Mouse (Mus musculus) lung, embryonic 15.5 days (tissue): ENCODE measurements around the gene Cirbp. TPM values are rescaled to one million over a fixed set of nuclear protein-coding genes. Genes with fewer than 3 reads are reported as not detected.
A peak's percentile ranks its signal among the peaks of the same experiment; 100 is the strongest.

ENCODE experiments used
- ATAC-seq: fragments of 200-750 bp; cut with Nextera tagmentation; 2 replicates; pipeline ENCODE4 v1.8.0; 2017; ENCODE audit warnings: moderate number of reproducible peaks, borderline replicate concordance; ENCODE audit not compliant: low FRiP score, low TSS enrichment; ENCODE audit errors: extremely low read depth
- H3K27ac ChIP-seq: fragments of 300-500 bp; sonication (generic); 2 replicates; pipeline ENCODE4 v1.5.1; 2015; ENCODE audit warnings: moderate library complexity, mild to moderate bottlenecking, inconsistent platforms
- H3K27me3 ChIP-seq: fragments of 300-500 bp; sonication (generic); 2 replicates; pipeline ENCODE4 v1.6.1; 2015; ENCODE audit warnings: inconsistent platforms
- H3K36me3 ChIP-seq: fragments of 300-500 bp; sonication (generic); 2 replicates; pipeline ENCODE4 v1.6.1; 2015; ENCODE audit warnings: inconsistent platforms
- H3K4me1 ChIP-seq: fragments of 300-500 bp; sonication (generic); 2 replicates; pipeline ENCODE4 v1.6.1; 2015; ENCODE audit warnings: inconsistent platforms
- H3K4me2 ChIP-seq: fragments of 300-500 bp; sonication (generic); 2 replicates; pipeline ENCODE4 v1.6.1; 2015; ENCODE audit warnings: inconsistent platforms, mild to moderate bottlenecking, moderate library complexity
- H3K4me3 ChIP-seq: fragments of 300-500 bp; sonication (generic); 2 replicates; pipeline ENCODE4 v1.5.1; 2015; ENCODE audit warnings: mild to moderate bottlenecking, inconsistent platforms
- H3K9ac ChIP-seq: fragments of 300-500 bp; sonication (generic); 2 replicates; pipeline ENCODE4 v1.6.1; 2015; ENCODE audit warnings: inconsistent platforms
- H3K9me3 ChIP-seq: fragments of 300-500 bp; sonication (generic); 2 replicates; pipeline ENCODE4 v1.6.1; 2016; ENCODE audit warnings: inconsistent platforms
- whole genome bisulfite sequencing: fragments of 180-500 bp; shearing (Covaris S2); methylation state at CpG from one replicate; pipeline ENCODE4 v1.1.7; 2015; 5-methylcytosine and 5-hydroxymethylcytosine counted together
- polyA plus RNA-seq: library from polyadenylated mRNA; unstranded; fragments of >200 nt; fragmentation: Nextera tagmentation; extraction: Ambion mirVana; gene quantifications from 2 replicates; pipeline ENCODE4 v1.2.1, GENCODE M21; 2015

Gene Cirbp
- polyA plus RNA-seq, 1 experiment from 2014 or later, result 94.6 TPM

DNA sequence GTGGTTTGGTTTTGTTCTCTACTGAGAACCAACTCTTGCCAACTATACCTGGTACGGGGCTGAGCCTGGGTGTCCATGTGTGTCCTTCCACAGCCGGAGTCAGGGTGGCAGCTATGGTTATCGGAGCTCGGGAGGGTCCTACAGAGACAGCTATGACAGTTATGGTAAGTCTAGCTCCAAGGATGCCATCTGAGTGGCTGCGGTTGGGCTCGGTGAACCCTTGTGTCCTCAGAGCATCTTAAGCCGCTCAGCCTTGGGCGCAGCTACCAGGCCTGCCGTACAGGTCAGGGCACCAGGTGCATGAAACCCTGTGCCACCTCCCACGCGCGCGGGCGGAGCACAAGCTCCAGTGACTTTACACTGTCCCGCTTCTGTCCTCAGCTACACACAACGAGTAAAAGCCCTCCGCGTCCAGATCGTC, 4.8 kb downstream of the Cirbp start:
- WGBS, result 93% methylated on average over 19 of the region's 19 CpGs
- Histone ChIP-seq H3K4me2 (no peak overlapping the region), H3K27ac (no peak overlapping the region)

GRCm38 (mm10) chr10:80171252-80171651, 5.5 kb downstream of the Cirbp start:
- Histone ChIP-seq H3K9me3 (no peaks in the 10 kb centered on the region), H3K27me3 (no peaks in the 10 kb centered on the region), H3K36me3 (peaks cover 26% of the 10 kb centered on the region), H3K27ac (no peak overlapping the region), H3K9ac (0 out of 2 replicates have a peak overlapping the region, but pooled peaks have one; percentile 6), H3K4me1 (peaks cover 46% of the 10 kb centered on the region), H3K4me2 (no peak overlapping the region), H3K4me3 (no peak overlapping the region)
- 77% methylated on average over 15 of the region's 15 CpGs for WGBS
- no peak for ATAC-seq

More for the DNA sequence above, 4.8 kb downstream of the Cirbp start:
- ATAC-seq, result no peak
- H3K4me3 ChIP-seq, result no peak overlapping the region
- H3K36me3 ChIP-seq, result peaks cover 26% of the 10 kb centered on the region
- H3K9ac ChIP-seq, result no peak overlapping the region
- H3K9me3 ChIP-seq, result no peaks in the 10 kb centered on the region
- peaks cover 48% of the 10 kb centered on the region for H3K4me1 ChIP-seq
- no peaks in the 10 kb centered on the region for H3K27me3 ChIP-seq

DNA sequence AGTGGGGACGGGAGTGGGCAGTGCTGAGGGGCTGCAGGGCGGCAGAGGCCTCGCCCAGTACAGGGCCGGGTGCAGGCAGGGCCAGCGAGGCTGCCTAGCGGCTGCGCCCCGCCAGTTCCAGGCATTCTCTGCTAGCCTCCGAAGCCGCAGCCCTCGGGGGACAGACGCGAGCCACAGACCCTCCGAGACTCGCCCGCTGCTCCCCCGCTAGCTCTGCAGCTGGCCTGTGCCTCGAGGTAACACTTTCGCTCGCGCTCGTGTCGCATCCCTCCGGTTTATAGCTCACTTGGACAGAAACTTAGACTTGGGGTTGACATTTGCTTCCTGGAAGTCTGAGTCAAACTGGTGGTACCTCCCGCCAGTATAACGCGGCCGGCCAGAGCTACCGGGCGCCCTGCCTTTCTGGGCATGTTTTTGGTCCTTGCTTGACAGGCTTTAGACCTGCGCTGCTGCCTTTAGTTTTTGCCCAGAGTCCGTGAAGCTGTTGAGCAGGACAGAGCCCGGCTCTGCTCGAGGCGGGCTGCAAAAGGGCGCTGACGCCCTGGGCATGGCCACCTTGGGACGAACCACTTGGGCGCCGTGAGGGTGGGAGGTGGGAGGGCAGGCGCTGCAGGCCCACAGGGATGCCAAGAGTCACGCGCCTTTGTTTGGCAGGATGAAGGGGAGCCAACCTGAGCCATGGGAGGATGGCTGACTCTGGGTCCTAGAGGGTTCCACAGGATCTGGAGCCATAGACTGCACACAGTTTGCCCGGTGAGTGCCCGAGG, 6.2 kb downstream of the Cirbp start:
- 84% methylated on average over 43 of the region's 45 CpGs for WGBS
- no peak for ATAC-seq
- peak overlapping the region; percentile 73 for H3K4me2 ChIP-seq
- peak overlapping the region; percentile 60; the same call in 1 of the 2 replicates for H3K9ac ChIP-seq
- no peaks in the 10 kb centered on the region for H3K9me3 ChIP-seq
- H3K36me3 ChIP-seq, result peaks cover 26% of the 10 kb centered on the region
- H3K27me3 ChIP-seq, result no peaks in the 10 kb centered on the region
- peak overlapping the region; percentile 69; the same call in 1 of the 2 replicates for H3K4me3 ChIP-seq
- peaks cover 40% of the 10 kb centered on the region for H3K4me1 ChIP-seq
- H3K27ac ChIP-seq, result peak overlapping the region; percentile 93

DNA sequence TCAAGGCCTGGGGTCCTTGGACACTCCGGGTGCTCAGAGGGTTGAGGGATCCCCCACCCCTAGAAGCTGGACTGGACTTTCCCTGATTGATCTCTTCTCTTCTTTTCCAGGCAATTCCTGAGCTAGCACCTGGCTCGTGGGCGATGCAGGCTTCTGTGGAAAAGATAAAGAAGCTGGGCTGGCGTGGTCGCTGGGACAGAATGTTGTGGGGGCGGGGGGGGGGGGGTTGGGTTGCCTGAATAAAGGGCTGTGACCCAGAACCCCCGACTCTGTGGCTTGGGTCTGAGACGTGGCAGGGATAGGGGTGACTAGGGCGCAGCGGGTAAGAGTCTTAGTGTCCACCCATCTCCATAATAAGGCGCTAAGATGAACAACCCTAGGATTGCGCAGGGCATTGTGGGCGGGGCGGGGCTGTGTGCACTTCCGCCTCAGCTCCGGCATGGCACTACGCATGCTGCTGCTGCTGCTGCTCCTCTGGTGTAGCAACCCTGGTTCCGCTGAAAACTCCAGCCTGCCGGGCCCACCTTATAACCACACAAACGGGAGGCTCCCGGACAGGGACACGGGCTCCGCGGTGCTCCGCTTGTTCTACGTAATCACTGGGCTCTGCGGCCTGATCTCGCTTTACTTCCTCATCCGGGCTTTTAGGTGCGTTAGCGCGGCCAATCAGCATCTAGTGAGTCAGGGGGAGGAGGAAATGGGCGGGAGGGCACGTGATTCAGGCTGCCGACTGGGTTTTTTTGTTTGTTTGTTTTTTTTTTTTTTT, 6.9 kb downstream of the Cirbp start, which contains the start of gene 1600002K03Rik:
TSS of gene 1600002K03Rik (plus strand) at position 418 of the 766 bp plus-strand sequence.
- peak within 1 kb of the TSS; percentile 69 for H3K4me3 ChIP-seq
- H3K9me3 ChIP-seq, result no peaks in the 10 kb centered on the region
- H3K27ac ChIP-seq, result peak within 1 kb of the TSS; percentile 93
- H3K36me3 ChIP-seq, result peaks cover 26% of the 10 kb centered on the region
- H3K4me1 ChIP-seq, result peaks cover 37% of the 10 kb centered on the region
- H3K27me3 ChIP-seq, result no peaks in the 10 kb centered on the region
- H3K4me2 ChIP-seq, result peak within 1 kb of the TSS; percentile 73
- ATAC-seq, result peak; percentile 72
- H3K9ac ChIP-seq, result peak within 1 kb of the TSS; percentile 60
- 8% methylated on average over 35 of the region's 35 CpGs for WGBS

DNA sequence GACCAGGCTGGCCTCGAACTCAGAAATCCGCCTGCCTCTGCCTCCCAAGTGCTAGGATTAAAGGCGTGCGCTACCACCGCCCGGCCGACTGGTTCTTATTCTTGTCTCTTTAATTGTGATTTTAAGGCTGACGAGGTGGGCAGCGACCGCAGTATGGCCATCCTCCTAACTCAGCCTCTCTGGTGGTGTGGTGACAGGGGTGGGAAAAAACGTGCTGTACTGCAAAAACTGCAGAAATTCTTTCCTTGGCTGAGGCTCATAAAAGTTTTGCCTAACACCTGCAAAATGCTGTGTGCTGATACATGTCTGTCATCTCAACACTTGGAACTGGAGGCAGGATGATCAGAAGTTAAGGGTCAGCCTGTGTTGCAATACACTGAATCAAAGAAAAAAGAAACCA, 7.6 kb downstream of the Cirbp start:
- Histone ChIP-seq H3K9me3 (no peaks in the 10 kb centered on the region), H3K4me1 (peaks cover 37% of the 10 kb centered on the region), H3K9ac (peak overlapping the region; percentile 60), H3K27me3 (no peaks in the 10 kb centered on the region), H3K4me3 (peak overlapping the region; percentile 69), H3K27ac (peak overlapping the region; percentile 93; the same call in 1 of the 2 replicates), H3K36me3 (peaks cover 26% of the 10 kb centered on the region), H3K4me2 (peak overlapping the region; percentile 73)
- no peak for ATAC-seq
- WGBS, result 11% methylated on average over 11 of the region's 11 CpGs

DNA sequence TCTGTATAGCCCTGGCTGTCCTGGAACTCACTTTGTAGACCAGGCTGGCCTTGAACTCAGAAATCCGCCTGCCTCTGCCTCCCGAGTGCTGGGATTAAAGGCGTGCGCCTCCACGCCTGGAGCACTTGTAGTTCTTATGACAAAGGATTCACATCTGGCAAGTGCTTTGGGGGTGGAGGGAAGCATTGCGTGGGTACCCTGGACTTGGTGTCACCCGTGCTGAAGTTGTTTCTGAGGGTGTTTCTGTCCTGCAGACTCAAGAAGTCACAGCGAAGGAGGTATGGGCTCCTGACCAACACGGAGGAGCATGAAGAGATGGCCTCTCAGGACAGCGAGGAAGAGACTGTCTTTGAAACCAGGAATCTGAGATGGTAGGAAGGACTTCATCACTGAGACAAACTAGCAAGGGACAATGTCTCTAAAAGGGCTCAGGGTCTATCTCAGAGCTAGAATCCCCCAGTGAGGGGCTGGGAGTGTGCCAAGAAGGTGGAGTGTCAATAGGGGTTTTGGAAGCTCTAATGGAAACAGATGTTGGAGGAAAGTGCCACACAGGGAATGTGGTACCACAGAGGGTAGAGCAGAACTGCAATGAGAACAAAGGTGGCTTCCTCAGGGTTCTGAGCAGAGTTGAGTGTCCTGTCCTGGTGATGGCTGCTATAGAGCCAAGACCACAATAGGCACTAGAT, 8.3 kb downstream of the Cirbp start:
- H3K27ac ChIP-seq, result no peak overlapping the region
- 83% methylated on average over 10 of the region's 10 CpGs for WGBS
- no peak for ATAC-seq
- peaks cover 33% of the 10 kb centered on the region for H3K4me1 ChIP-seq
- H3K4me2 ChIP-seq, result no peak overlapping the region
- no peaks in the 10 kb centered on the region for H3K9me3 ChIP-seq
- H3K36me3 ChIP-seq, result peaks cover 26% of the 10 kb centered on the region
- no peak overlapping the region for H3K4me3 ChIP-seq
- H3K27me3 ChIP-seq, result no peaks in the 10 kb centered on the region
- no peak overlapping the region for H3K9ac ChIP-seq

GRCm38 (mm10) chr10:80174705-80175104, 8.9 kb downstream of the Cirbp start:
- H3K4me1 ChIP-seq, result peaks cover 28% of the 10 kb centered on the region
- H3K9me3 ChIP-seq, result no peaks in the 10 kb centered on the region
- peaks cover 25% of the 10 kb centered on the region for H3K36me3 ChIP-seq
- WGBS, result 48% methylated on average over 2 of the region's 2 CpGs
- no peaks in the 10 kb centered on the region for H3K27me3 ChIP-seq
- H3K9ac ChIP-seq, result no peak overlapping the region
- H3K4me2 ChIP-seq, result no peak overlapping the region
- no peak overlapping the region for H3K27ac ChIP-seq
- H3K4me3 ChIP-seq, result no peak overlapping the region
- no peak for ATAC-seq

DNA sequence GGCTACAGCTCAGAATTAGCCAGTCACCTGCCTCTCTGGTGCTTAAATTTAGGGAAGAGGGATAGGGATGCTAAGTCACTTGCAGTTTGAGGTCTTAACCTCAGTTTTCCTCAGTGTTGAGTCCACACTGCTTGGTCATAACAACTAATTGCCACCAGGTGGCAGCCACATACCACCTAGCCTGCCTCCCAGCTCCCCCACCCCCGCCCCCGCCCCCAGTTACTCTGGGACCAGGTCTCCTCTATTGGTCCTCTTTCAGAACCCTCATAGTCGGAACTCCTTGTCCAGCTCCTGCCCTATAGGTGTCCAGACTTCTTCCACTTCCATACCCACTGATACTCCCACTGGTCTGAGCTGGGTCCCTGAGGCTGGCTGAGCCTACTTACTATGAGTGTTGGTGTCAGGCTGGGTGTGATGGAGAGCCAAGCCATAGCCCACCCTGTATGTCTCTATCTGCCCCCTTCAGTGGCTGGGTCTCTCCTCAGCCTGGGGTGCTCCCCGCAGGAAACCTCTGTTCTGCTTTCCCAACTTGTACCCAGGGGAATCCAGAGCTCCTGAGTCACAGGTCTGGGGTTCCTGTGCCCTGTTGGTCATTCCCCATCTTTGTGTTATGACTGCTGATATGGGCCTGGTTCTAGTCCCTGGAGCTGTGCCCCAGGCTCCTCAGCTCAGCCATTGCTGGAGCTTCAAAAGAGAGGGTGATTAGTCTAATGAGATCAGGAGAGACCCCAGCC, 9.9 kb downstream of the Cirbp start:
- no peak overlapping the region for H3K4me2 ChIP-seq
- H3K9me3 ChIP-seq, result no peaks in the 10 kb centered on the region
- WGBS, result 20% methylated on average over 4 of the region's 4 CpGs

DNA sequence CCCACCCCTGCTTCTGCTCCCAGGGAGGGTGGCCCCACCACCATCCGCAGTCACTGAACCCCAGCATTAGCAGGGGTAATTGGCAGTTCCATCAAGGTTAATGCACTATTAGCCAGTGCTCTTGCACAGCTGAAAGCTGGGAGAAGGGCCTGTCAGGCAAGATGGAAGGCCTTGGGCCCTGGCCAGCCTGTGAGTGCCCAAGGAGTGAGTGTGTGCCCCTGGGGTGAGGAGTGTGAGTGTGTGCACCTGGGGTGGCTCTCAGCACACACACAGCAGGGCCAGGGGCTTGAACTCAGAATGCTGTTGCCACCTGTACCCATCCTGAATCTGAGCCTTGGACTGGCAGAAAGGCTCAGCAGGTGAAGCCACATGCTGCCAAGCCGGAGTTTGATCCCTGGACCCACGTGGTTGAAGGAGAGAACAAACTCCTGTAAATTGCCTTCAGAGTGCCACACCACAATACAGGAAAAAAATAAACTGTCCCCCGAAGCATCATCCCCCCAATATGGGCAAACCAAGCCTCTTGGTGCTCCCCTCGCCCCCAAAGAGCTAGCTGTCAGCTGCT, 10.6 kb downstream of the Cirbp start:
- ATAC-seq, result no peak
- Histone ChIP-seq H3K4me1 (peaks cover 40% of the 10 kb centered on the region), H3K9me3 (no peaks in the 10 kb centered on the region), H3K4me3 (no peak overlapping the region), H3K9ac (no peak overlapping the region), H3K27me3 (no peaks in the 10 kb centered on the region), H3K4me2 (no peak overlapping the region), H3K36me3 (peaks cover 9% of the 10 kb centered on the region), H3K27ac (no peak overlapping the region)
- 77% methylated on average over 5 of the region's 5 CpGs for WGBS

More for the DNA sequence above, 9.9 kb downstream of the Cirbp start:
- no peak overlapping the region for H3K9ac ChIP-seq
- H3K27ac ChIP-seq, result no peak overlapping the region
- H3K27me3 ChIP-seq, result no peaks in the 10 kb centered on the region
- H3K4me3 ChIP-seq, result no peak overlapping the region
- H3K4me1 ChIP-seq, result peaks cover 35% of the 10 kb centered on the region
- H3K36me3 ChIP-seq, result peaks cover 15% of the 10 kb centered on the region
- ATAC-seq, result no peak

- Histone ChIP-seq H3K4me2 (no peak overlapping the region), H3K9ac (no peak overlapping the region), H3K4me3 (no peak overlapping the region), H3K36me3 (no peaks in the 10 kb centered on the region), H3K27ac (no peak overlapping the region), H3K9me3 (no peaks in the 10 kb centered on the region), H3K27me3 (no peaks in the 10 kb centered on the region), H3K4me1 (peaks cover 28% of the 10 kb centered on the region)
- ATAC-seq, result no peak
- WGBS, result 68% methylated on average over 7 of the region's 7 CpGs
Measured at GRCm38 (mm10) chr10:80177441-80178279, 11.9 kb downstream of the Cirbp start.
